Mouse (Mus musculus): ENCODE measurements around the gene Cstf1.

GRCm38 (mm10) chr2:172338206-172338942 lies 32.1 kb upstream of the Cstf1 start:
- no peak for TF ChIP-seq CTCF (IDR thresholded peaks at IDR 0.05; ENCODE audit: low read depth, low read length)
- TF ChIP-seq GATA1 (IDR thresholded peaks at IDR 0.05; ENCODE audit: borderline replicate concordance, low read length): no peak
- TF ChIP-seq TAL1 (conservative IDR thresholded peaks at IDR 0.05; ENCODE audit: low read depth, low read length): no peak
- no peak for TF ChIP-seq GATA2 (IDR thresholded peaks at IDR 0.05; ENCODE audit: borderline replicate concordance, low read depth, low read length)
